Mouse (Mus musculus) spleen, postnatal 4 days (tissue): ENCODE results near the gene Dclk1.

Experiments used
- DNase-seq, 2 experiments: peaks; one replicate each; pipeline ENCODE4 v3.0.0; 2022; ENCODE audit warnings: low spot score in 2 of 2

Dclk1 gene

DNA sequence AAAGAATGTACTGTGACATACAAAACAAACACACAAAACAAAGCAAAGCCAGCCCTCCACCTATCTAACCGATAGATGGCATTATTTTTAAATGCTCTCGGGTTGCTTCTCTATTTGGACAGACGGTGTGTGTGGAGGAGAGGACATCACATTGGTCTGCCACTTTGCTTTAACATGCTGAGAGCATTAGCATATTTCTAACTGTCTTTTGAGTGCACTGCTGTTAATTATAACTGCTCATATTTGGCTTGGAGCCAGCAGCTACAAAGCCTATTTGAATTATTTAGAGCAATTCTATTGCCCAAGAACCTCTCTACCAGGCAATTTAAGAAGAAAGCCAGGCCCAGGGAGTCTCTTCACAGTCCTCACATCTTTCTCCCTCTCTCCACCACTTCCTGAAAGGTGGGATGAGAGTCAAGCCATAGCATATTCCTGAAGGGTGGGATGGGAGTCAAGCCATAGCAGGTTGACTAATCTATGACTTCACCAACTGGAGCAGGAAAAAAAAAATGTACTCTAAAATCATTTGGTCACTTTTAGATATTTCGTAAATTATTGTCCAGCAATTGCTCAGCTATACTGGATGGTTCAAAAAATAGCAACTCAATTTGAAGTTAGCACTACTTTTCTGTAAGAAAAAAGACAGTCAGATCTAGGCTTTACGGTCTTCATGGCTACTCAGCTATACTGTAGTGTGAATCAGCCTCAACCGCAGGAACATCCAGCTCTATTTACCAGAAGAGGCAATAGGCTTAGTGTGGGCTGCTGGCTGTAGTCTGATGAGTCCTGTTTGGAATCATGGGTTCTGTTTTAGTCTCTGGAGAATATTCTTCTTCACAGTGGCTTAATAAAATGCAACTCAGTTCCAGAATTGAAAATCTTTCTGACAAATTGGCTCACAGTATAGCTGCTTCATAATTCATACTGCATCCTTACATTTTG is 155.9 kb downstream of the Dclk1 start:
- DNase-seq: no peak

DNA sequence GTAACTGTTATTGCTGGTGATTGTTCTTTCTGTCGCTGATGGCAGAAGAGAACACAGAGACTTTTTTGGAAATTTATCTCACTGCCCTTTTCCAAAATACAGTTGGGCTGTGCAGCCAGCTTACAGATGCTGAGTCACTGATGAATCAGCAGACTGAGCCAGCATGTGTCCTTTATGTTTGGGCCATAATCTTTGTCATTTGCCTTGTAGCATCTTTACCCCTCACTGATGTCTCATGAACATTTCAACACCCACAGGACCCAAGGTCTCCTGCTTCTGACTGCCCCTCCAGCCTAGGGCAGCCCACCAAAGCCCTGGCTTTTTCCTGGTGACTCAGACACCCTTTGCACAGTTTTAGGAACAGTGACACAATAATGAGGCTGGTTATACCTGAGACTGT is 159.1 kb downstream of the Dclk1 start:
- no peak for DNase-seq

DNA sequence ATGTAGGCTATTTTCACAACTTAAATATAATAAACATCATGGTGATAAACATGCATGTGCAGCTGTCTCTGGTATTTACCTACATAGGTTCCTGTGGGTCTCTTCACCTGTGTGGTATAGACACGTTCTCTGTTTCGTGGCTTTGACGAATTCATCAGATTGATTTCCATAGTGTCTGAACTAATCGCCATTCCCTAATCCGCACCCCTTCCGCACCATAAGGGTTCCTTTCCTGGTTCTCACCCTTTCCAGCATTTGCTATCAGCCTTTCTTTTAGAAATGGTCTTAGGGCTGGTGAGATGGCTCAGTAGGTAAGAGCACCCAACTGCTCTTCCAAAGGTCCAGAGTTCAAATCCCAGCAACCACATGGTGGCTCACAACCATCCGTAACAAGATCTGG is 162.6 kb downstream of the Dclk1 start:
- no peak for DNase-seq

DNA sequence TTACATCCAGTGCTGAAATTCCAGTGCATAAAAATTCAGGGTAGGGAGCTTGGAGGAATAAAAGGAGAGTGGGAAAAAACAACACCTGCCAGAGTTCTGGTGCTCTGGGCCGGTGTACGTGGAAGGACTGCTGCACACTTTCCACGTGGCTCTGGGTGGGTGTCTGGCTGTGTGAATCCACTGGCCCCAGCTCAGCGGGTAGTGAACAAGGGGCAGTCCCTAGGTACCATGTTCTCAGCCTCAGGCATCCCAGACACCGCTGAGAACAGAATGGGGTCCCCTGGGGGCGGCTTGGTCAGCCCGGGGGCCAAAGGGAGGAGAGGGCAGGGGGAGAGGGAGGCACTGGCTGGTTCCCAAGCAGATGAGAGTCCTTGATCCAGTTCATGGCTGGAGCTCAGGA is 164.5 kb downstream of the Dclk1 start:
- DNase-seq: no peak

DNA sequence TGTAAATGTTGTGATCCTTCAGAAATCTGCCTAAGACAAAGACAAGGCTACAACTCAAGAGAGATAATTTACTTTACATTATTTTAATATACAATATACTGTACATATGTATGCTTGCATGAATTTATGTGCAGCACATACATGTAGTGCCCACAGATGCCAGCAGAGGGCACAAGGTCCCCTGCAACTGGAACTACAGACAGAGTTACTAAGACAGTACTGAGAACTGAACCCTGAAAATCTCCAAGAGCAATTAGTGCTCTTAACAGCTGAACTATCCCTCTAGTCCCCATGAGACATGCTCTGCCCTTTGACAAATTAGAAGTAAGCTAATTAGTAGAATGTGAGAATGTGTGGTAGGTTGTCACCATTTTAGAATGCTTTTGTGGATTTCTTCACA is 169.4 kb downstream of the Dclk1 start:
- no peak for DNase-seq

DNA sequence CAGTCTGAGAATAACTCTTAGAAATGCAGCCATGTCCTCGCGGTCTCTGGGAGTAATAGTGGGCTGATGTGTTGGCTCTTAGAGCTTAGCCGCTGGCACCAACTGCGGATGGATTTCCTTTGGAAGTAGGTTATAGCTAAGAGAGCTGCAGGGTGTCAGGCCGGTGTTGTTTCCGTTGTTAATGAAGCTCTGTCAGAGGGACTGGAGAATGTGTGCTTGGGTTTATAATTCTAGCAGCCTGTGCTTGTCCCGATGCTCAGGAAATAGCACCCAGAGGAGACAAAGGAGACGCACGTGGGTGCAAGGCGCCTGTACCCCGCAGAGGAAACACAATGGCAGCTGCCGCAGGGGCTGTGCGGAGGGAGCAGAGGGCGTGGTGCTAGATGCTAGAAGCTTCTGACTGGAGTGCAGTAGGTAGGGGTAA is 173.4 kb downstream of the Dclk1 start:
- no peak for DNase-seq

DNA sequence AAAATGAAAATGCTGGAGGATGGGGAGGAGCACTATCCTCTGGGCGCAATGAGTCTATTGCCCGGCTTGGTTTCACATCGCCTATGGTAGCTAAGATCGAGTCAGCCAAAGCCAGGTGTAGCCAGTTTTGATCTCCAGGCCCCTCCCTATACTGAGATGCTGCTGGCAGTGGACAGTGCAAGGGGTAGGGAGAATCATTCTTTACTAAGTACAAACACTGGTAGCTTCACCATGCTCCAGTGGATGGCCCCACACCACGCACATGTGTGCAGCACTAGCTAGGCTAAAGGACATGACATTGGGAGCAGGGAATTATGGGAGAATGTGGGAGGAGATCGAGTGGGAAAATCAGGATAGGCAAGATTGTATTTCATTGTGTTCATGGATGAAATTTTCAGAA is 176.7 kb downstream of the Dclk1 start:
- no peak for DNase-seq

DNA sequence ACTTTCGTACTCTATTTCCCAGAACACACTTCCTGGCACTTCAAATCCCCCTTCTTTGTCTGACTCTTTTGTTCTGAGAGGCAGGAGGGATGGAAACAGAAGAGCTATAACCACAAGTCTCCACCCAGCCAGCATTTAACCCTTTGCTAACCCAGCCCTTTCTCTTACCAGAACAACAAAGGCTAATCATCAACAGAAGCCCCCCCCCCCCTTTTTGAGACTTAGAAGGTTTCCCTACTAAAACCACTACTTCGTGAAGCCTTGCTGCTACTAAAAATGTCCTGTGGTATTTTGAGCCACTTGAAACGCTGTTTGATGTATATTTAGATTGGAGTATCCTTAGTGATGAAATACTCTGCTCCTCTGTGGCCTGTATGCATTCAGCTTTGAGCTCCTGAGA is 177.2 kb downstream of the Dclk1 start:
- DNase-seq: no peak

DNA sequence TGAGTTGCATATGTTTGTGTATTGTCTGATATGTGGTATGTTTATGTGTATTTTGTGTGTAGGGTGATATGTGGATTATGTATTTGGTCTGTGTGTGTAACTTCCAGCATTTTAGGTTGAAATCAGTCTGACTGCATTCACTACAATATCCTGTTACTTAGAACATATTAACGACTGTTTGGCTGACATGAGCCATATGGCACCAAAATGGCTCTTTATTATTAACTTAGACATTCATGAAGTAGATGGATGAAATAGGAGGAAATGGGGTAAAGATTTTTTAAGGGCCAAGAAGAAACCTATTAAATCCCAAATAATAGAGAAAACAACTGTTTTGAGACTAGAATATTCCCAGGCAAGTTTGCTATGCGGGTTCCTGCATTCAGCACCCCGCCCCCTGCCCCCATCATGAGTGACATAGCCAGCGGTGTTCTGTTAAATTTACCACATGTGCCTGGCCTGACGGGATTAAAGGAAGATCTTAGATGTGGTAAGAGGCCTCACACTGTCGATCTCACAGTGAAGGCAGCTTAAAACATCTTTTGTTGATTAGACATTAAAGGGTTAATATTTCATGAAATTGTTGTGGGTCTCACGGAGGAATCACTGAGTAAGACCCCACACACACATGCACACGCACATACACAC is 178.4 kb downstream of the Dclk1 start:
- DNase-seq: no peak

DNA sequence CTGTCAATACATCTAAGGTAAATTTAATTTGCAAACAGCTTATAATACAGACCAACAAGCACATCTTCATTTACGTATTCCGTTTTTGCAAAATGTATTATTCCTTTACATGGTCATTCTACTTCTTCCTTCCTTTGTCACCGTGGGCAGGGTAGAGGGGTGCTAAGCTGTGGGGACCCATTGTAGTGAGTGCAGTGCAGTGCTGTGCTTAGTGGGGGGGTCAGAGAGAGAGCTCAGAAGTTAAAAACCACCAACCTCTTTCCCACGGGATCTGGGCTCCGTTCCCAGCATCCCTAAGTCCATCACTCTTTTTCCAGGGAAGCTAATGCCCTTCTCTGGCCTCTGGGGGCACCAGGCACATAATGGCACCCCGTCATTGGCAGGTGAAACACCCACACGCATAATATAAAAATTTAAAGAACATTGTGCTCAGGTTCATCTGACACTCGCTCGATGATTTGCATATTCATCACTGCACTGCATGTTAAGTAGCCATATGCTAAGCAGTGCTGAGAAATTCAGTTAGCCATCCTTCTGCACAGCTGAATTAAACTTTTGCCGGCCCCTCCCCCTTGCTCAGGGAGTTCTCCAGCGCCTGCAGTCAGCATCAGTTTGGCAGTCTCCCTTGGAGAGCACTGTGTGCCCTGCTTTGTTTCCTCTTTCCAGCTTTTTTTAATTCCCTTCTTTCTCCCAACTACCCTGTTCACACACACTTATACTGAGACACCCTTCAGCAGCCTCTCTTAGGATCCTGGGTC is 181.7 kb downstream of the Dclk1 start:
- no peak for DNase-seq

DNA sequence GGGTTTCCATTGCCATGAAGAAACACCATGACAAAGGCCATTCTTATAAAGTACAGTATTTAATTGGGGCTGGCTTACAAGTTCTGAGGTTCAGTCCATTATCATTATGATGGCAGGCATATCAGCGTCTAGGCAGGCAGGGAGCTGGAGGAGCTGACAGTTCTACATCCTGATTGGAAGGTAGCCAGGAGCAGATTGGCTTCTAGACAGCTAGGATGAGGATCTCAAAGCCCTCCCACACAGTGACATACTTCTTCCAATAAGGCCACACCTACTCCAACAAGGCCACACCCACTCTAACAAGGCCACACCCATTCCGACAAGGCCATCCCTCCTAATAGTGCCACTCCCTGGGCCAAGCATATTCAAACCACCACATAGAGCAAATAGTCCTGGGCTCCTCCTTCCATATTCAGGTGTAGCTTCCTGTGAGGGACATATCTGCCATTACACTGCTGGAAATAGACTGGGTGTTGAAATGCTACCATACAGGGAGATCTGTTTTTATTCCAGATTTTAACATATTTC is 187.9 kb downstream of the Dclk1 start:
- DNase-seq: no peak

DNA sequence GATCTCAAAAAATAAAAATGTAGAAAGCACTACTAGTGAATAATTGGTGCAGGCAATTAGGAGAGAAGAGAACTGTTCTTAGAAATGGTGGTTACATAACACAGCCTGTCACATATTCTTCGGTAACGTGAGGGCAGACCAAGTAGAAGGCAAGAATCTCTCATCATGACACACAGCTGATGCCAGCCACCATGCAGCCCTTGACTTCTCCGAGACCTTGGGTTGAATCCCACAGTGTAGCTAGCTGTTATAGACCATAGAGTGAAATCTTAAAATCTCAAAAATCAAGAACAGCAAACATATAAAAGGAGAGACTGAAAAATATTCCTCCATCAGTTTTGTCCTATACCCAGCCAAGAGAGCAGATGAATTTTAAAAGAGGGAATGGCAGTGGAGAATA is 189.1 kb downstream of the Dclk1 start:
- no peak for DNase-seq

DNA sequence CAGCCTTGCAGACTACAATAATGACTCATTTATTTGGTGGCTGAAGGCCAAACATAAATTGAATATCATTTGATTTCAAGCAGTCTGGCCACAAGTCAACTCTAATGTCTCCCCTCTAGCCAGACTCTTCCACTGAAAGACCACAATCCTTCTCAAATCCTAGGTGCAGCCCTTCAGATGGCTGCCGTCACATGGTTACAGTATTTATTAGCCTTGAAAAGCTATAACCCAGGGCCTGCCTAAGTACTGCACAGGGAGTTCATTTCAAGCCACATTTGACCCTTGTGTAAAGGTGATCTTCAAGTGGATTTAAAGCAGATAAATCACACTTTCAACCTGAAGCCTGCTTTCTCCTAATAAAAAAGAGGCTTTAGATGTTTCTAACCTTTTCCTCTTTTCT is 192.1 kb downstream of the Dclk1 start:
- DNase-seq: no peak

DNA sequence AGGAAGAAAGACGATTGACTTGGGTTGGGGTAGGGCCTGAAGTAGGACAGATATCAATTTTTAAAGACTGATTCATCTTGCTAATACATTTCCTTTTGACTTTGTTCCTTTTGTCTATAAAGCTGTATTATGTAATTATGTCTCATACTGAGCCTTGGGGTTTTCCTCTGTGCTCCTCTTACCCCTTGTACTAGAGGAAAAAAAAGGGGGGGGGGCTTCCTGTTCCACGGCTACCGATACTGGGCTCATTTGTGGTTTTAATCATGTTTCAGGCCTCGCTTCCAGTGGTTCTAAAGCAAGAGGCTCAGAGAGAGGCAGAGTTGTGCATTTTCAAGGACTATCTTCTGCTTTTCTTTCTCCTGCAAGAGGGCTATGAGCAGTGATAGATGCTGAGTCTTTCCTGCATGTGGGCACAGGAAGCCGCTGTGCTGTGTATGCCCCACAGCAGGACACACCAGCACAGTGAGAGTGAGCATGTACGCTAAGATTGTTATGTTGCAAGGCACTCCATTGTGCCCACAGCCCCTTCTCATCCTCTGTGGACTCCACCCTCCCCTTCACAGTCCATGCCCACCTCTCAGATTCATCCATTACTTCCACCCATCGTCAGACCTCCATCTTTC is 196.8 kb downstream of the Dclk1 start:
- no peak for DNase-seq

DNA sequence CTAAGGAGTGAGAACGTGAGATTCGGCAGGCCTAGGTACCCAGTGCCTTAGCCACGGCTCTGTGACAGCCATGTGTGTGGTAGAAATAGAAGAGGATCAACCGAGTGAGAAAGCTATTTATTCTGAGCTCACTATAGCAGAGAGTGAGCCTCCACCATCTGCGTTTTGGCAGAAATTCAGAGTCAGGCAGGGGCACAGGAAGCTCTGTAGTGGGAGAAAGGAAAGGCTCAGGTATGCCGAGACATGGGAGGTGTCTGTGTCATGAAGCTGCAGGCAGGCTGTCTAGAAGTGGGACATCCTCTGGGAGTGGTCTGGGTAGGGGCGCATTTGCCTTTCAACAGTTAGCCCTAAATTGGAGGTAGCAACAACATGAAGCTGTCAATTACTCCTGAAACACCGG is 198.2 kb downstream of the Dclk1 start:
- DNase-seq: no peak

DNA sequence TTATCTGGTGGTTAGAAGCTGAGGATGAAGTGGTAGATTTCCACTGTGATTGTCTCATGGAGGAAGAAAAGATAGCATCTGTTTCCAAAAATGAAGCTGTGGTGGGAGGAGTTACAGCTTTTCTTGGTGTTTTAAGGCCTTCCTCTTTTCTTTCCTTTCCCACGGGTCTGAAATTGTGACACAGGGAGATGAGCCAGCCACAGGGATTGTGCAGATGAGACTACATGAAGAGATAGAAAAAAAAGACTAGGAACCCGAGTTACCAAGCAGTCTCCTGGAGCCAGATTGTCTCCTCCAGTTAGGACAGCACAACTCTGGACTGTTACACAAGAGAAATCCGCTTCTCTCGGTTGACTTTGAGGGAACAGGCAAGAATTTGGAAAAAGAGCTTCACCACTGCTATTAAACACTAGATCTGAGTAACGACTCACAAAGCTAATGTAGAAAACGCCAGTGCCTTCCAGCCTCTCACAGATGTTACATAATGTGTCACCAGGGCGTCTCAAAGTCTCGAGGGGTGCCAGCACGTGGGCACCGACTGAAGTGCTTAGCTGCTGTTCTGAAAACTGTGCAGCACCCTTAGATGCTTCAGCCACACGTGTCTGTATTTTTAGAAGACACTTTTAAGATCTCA is 200.0 kb downstream of the Dclk1 start:
- DNase-seq: no peak

DNA sequence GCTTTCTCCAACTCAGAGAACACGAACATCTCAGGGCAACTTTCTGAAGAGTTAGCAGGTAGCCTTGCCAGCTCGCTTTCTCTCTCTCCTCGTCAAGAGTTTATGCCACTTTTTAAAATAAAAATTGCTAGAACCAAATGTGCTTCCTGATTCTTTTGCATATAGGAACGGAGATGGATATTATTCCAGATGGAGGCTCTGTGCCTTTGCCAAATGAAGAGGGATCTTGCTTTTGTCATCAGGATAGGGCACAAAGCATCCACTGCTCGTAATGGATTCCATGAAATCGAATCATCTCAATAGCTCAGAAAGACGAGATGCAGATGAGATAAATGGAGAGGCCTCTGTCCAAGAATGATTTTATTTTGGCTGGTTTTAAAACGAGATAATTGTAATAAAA is 201.1 kb downstream of the Dclk1 start:
- no peak for DNase-seq

DNA sequence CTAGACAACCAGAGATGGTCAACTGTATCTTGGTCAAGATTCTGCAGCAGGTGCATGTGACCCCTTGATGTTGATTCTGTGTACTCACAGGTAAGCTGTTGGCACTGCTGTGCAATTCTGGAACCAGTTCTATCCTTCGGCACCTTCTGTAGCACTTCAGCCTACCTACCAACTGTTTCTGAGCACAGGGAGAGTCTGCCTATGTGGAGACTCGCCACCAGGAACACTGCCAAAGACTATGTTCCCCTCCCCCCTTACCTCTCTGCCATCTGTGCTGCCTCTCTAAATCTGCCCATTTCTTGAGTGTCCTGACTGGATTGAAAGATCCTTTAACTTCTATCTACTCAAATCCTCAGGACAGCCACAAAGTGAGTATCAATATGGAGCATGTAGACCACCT is 201.6 kb downstream of the Dclk1 start:
- no peak for DNase-seq

DNA sequence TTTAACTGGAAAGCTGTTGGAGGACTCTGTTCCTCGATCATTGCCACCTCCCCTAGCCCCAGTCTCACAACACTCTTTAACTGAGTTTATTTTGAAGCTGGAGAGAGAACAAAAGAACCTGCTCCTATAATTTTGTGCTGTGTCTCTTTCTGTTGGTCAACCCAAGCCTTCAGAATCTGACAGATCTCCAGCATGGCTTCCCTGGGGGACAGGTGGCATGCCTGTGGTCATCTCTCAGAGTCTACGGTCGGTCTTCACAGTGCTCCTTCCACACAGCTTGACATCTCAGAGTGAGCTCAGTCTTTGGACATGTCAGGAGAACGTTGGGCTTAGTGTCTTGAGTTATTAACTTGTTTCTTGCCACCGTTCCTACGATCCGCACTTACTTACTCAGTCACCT is 204.5 kb downstream of the Dclk1 start:
- no peak for DNase-seq

DNA sequence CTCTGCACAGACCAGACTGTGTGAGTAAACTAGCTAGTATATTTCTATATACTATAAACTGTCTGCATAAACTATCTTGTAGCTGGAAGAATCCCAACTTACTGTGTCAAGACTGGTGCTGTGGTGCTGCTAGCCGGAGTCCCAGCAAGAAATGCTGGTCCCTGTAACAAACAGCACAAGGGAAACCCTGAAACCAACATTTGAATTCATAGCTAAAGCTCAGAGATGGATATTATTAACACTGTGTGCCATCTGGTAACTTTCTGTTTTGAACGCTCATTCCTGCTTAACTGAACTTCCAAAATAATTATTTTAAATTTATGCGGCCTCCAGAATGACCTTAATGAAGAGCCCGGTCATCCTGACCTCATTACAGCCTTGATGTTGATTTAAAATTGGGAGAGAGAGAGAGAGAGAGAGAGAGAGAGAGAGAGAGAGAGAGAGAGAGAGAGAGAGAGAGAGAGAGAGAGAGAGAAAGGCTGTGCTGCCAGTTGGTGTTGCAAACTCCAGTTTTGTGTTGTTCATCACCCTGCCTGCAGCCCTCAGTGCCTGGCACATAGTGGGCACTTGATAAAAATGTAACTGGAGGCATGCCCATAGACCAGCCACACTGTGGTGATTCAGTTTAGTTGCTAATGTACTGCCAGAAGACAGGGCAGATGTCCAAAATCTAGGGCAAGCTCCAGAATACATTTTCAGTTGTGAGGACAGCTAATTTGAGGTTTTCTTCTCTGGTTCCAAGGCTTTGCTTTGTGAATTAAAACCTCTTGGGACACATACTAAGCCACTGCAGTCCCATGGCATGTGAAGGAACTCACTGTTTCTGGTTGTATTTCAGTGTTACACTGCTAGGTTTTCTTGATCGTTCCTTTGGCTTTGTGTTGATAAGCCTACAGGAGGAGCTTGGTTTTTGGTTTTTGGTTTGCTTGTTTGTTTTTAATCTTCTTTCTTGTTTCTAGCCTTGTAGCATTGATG is 205.6 kb downstream of the Dclk1 start:
- no peak for DNase-seq
